Mouse (Mus musculus): ENCODE measurements around the gene Fam216b. TPM values are rescaled to one million over a fixed set of nuclear protein-coding genes. Genes with fewer than 3 reads are reported as not detected.

Fam216b gene
- polyA plus RNA-seq, 1 experiment from 2014 or later = not detected

DNA sequence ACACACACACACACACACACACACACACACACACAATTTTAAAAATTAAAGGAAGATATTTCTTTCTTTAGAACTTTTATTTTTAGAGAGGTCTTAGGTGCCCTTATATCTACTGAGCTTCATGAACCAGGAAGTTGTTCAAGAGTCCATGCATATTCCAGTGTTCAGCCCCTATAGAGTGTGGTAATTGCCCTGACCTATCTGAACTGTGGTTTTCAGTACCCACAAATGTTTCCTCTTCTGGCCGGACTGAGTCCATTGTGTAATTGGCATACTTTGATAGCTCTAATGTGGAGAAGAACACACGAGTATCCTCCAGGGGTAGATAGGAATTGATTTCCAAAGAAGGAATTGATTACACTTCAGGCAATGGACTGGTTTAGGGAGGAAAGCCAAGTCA is 11.3 kb downstream of the Fam216b start:
- 28% methylated on average over 2 of the region's 2 CpGs for WGBS (ENCODE audit: insufficient replicate concordance)
- TF ChIP-seq EP300 (IDR thresholded peaks at IDR 0.05; ENCODE audit: low read depth) (no peak), CTCF (IDR thresholded peaks at IDR 0.05; ENCODE audit: low read depth) (no peak)

GRCm38 (mm10) chr14:78065938-78066710 is 22.7 kb downstream of the Fam216b start:
- no peaks in the 10 kb centered on the region for H3K9me3 ChIP-seq (ENCODE audit: low read length)
- no peak for ATAC-seq

More for the DNA sequence above, 11.3 kb downstream of the Fam216b start:
- H3K9me3 ChIP-seq (ENCODE audit: low read length) = no peaks in the 10 kb centered on the region
- DNase-seq (no peak), ATAC-seq (no peak)
- H3K27ac ChIP-seq (ENCODE audit: low read depth) = no peak overlapping the region
- H3K4me2 ChIP-seq (ENCODE audit: low read depth, low read length) = no peak overlapping the region
- H3K9ac ChIP-seq (replicated peaks) = no peak overlapping the region
- H3K36me3 ChIP-seq (replicated peaks; ENCODE audit: insufficient read depth, low read length) = no peaks in the 10 kb centered on the region
- H3K4me1 ChIP-seq (ENCODE audit: insufficient read depth) = no peaks in the 10 kb centered on the region
- H3K27me3 ChIP-seq (ENCODE audit: insufficient read depth, low read length) = no peaks in the 10 kb centered on the region
- H3K4me3 ChIP-seq (ENCODE audit: low read depth, low read length) = no peak overlapping the region

GRCm38 (mm10) chr14:78062484-78062883 is 26.3 kb downstream of the Fam216b start:
- ATAC-seq (no peak), DNase-seq (no peak)
- no peak overlapping the region for H3K9ac ChIP-seq (replicated peaks)
- H3K9me3 ChIP-seq (ENCODE audit: low read length) = no peaks in the 10 kb centered on the region
- H3K4me2 ChIP-seq (ENCODE audit: low read depth, low read length) = no peak overlapping the region
- no peaks in the 10 kb centered on the region for H3K27me3 ChIP-seq (ENCODE audit: insufficient read depth, low read length)
- no peak overlapping the region for H3K27ac ChIP-seq (ENCODE audit: low read depth)
- no peak for TF ChIP-seq EP300 (IDR thresholded peaks at IDR 0.05; ENCODE audit: low read depth)
- no peak for TF ChIP-seq CTCF (IDR thresholded peaks at IDR 0.05; ENCODE audit: low read depth)
- H3K36me3 ChIP-seq (replicated peaks; ENCODE audit: insufficient read depth, low read length) = no peaks in the 10 kb centered on the region
- no peaks in the 10 kb centered on the region for H3K4me1 ChIP-seq (ENCODE audit: insufficient read depth)
- H3K4me3 ChIP-seq (ENCODE audit: low read depth, low read length) = no peak overlapping the region
- WGBS (ENCODE audit: insufficient replicate concordance) = 81% methylated on average over 11 of the region's 11 CpGs

More at GRCm38 (mm10) chr14:78065938-78066710, 22.7 kb downstream of the Fam216b start:
- Histone ChIP-seq H3K36me3 (replicated peaks; ENCODE audit: insufficient read depth, low read length) (no peaks in the 10 kb centered on the region), H3K4me1 (ENCODE audit: insufficient read depth) (no peaks in the 10 kb centered on the region), H3K27me3 (ENCODE audit: insufficient read depth, low read length) (no peaks in the 10 kb centered on the region), H3K9ac (replicated peaks) (no peak overlapping the region), H3K4me2 (ENCODE audit: low read depth, low read length) (no peak overlapping the region), H3K4me3 (ENCODE audit: low read depth, low read length) (no peak overlapping the region), H3K27ac (ENCODE audit: low read depth) (no peak overlapping the region)
- WGBS (ENCODE audit: insufficient replicate concordance) = 70% methylated on average over 9 of the region's 9 CpGs
- no peak for DNase-seq
- TF ChIP-seq EP300 (IDR thresholded peaks at IDR 0.05; ENCODE audit: low read depth) (no peak), CTCF (IDR thresholded peaks at IDR 0.05; ENCODE audit: low read depth) (no peak)

GRCm38 (mm10) chr14:78060609-78060951 is 28.2 kb downstream of the Fam216b start:
- DNase-seq = no peak
- H3K9ac ChIP-seq (replicated peaks) = no peak overlapping the region
- WGBS (ENCODE audit: insufficient replicate concordance) = 73% methylated on average over 6 of the region's 6 CpGs
- H3K9me3 ChIP-seq (ENCODE audit: low read length) = no peaks in the 10 kb centered on the region
- ATAC-seq = no peak
- TF ChIP-seq CTCF (IDR thresholded peaks at IDR 0.05; ENCODE audit: low read depth) = no peak
- TF ChIP-seq EP300 (IDR thresholded peaks at IDR 0.05; ENCODE audit: low read depth) = no peak
- no peak overlapping the region for H3K4me2 ChIP-seq (ENCODE audit: low read depth, low read length)
- H3K4me3 ChIP-seq (ENCODE audit: low read depth, low read length) = no peak overlapping the region
- H3K27me3 ChIP-seq (ENCODE audit: insufficient read depth, low read length) = no peaks in the 10 kb centered on the region
- no peaks in the 10 kb centered on the region for H3K4me1 ChIP-seq (ENCODE audit: insufficient read depth)
- no peak overlapping the region for H3K27ac ChIP-seq (ENCODE audit: low read depth)
- no peaks in the 10 kb centered on the region for H3K36me3 ChIP-seq (replicated peaks; ENCODE audit: insufficient read depth, low read length)

GRCm38 (mm10) chr14:78059878-78060608 is 28.8 kb downstream of the Fam216b start:
- Histone ChIP-seq H3K27ac (ENCODE audit: low read depth) (no peak overlapping the region), H3K36me3 (replicated peaks; ENCODE audit: insufficient read depth, low read length) (no peaks in the 10 kb centered on the region), H3K9me3 (ENCODE audit: low read length) (no peaks in the 10 kb centered on the region), H3K27me3 (ENCODE audit: insufficient read depth, low read length) (no peaks in the 10 kb centered on the region), H3K4me3 (ENCODE audit: low read depth, low read length) (no peak overlapping the region), H3K9ac (replicated peaks) (no peak overlapping the region), H3K4me2 (ENCODE audit: low read depth, low read length) (no peak overlapping the region), H3K4me1 (ENCODE audit: insufficient read depth) (no peaks in the 10 kb centered on the region)
- TF ChIP-seq CTCF (IDR thresholded peaks at IDR 0.05; ENCODE audit: low read depth) (no peak), EP300 (IDR thresholded peaks at IDR 0.05; ENCODE audit: low read depth) (no peak)
- DNase-seq (no peak), ATAC-seq (no peak)
- 78% methylated on average over 9 of the region's 9 CpGs for WGBS (ENCODE audit: insufficient replicate concordance)

- Histone ChIP-seq H3K4me3 (ENCODE audit: low read depth, low read length) (no peak overlapping the region), H3K9me3 (ENCODE audit: low read length) (no peaks in the 10 kb centered on the region), H3K27ac (ENCODE audit: low read depth) (no peak overlapping the region), H3K27me3 (ENCODE audit: insufficient read depth, low read length) (no peaks in the 10 kb centered on the region), H3K4me1 (ENCODE audit: insufficient read depth) (no peaks in the 10 kb centered on the region), H3K36me3 (replicated peaks; ENCODE audit: insufficient read depth, low read length) (no peaks in the 10 kb centered on the region), H3K9ac (replicated peaks) (no peak overlapping the region), H3K4me2 (ENCODE audit: low read depth, low read length) (no peak overlapping the region)
- 69% methylated on average over 7 of the region's 7 CpGs for WGBS (ENCODE audit: insufficient replicate concordance)
- ATAC-seq (no peak), DNase-seq (no peak)
- TF ChIP-seq EP300 (IDR thresholded peaks at IDR 0.05; ENCODE audit: low read depth) = no peak
- TF ChIP-seq CTCF (IDR thresholded peaks at IDR 0.05; ENCODE audit: low read depth) = no peak
Measured at GRCm38 (mm10) chr14:78057362-78057761, 31.4 kb downstream of the Fam216b start.
